Mouse (Mus musculus) brain, embryonic 14.5 days (tissue): Measurements from ENCODE around the gene Ryr1.

Source experiments
- CTCF ChIP-seq: fragments of 200-500 bp; IDR thresholded peaks from 2 replicates; pipeline ENCODE4 v1.5.1; 2012; ENCODE audit warnings: inconsistent platforms, mild to moderate bottlenecking, moderate library complexity, borderline replicate concordance; ENCODE audit not compliant: insufficient read depth, insufficient read length; ENCODE audit errors: extremely low read depth
- POLR2A ChIP-seq: fragments of 200-500 bp; IDR thresholded peaks from 2 replicates; pipeline ENCODE4 v1.6.1; 2012; ENCODE audit warnings: mild to moderate bottlenecking, inconsistent platforms, borderline replicate concordance; ENCODE audit not compliant: poor library complexity, insufficient read depth, insufficient read length, severe bottlenecking; ENCODE audit errors: extremely low read depth

GRCm38 (mm10) chr7:29044302-29044701, 80.7 kb downstream of the Ryr1 start:
- TF ChIP-seq CTCF = no peak
- TF ChIP-seq POLR2A = no peak
